Mouse (Mus musculus): ENCODE results near the gene Sipa1l3. TPM values are rescaled to one million over a fixed set of nuclear protein-coding genes. Genes with fewer than 3 reads are reported as not detected.

The Sipa1l3 gene
- polyA plus RNA-seq, 1 experiment from 2014 or later = 15.6 TPM

GRCm38 (mm10) chr7:29491471-29491755, 27.0 kb downstream of the Sipa1l3 start:
- no peaks in the 10 kb centered on the region for H3K27me3 ChIP-seq (replicated peaks; ENCODE audit: control insufficient read depth, insufficient read depth, low read length)
- H3K4me2 ChIP-seq (ENCODE audit: low read depth, low read length) = no peak overlapping the region
- H3K4me3 ChIP-seq (ENCODE audit: low read depth, low read length) = no peak overlapping the region
- DNase-seq (ENCODE audit: low spot score) (no peak), ATAC-seq (ENCODE audit: low read depth) (no peak)
- no peak overlapping the region for H3K27ac ChIP-seq (replicated peaks; ENCODE audit: low read depth, low read length)
- H3K36me3 ChIP-seq (ENCODE audit: control insufficient read depth, insufficient read depth, low read length) = no peaks in the 10 kb centered on the region
- H3K9ac ChIP-seq (ENCODE audit: low read depth, low read length) = no peak overlapping the region
- H3K9me3 ChIP-seq (ENCODE audit: control insufficient read depth, low read length) = no peaks in the 10 kb centered on the region
- WGBS = 54% methylated on average over 3 of the region's 3 CpGs
- peaks cover 10% of the 10 kb centered on the region for H3K4me1 ChIP-seq (ENCODE audit: control insufficient read depth, insufficient read depth, low read length)

- H3K9me3 ChIP-seq (ENCODE audit: control insufficient read depth, low read length) = no peaks in the 10 kb centered on the region
These were observed 27.6 kb downstream of the Sipa1l3 start for GRCm38 (mm10) chr7:29490704-29491470.

GRCm38 (mm10) chr7:29489851-29490250, 28.6 kb downstream of the Sipa1l3 start:
- H3K36me3 ChIP-seq (ENCODE audit: control insufficient read depth, insufficient read depth, low read length) = no peaks in the 10 kb centered on the region
- peak overlapping the region; percentile 28; the same call in 1 of the 2 replicates for H3K27ac ChIP-seq (replicated peaks; ENCODE audit: low read depth, low read length)
- ATAC-seq (ENCODE audit: low read depth) (peak; percentile 74), DNase-seq (ENCODE audit: low spot score) (peak; percentile 82)
- no peak overlapping the region for H3K9ac ChIP-seq (ENCODE audit: low read depth, low read length)
- no peak overlapping the region for H3K4me2 ChIP-seq (ENCODE audit: low read depth, low read length)
- no peaks in the 10 kb centered on the region for H3K27me3 ChIP-seq (replicated peaks; ENCODE audit: control insufficient read depth, insufficient read depth, low read length)
- WGBS = 29% methylated on average over 7 of the region's 7 CpGs
- H3K4me3 ChIP-seq (ENCODE audit: low read depth, low read length) = no peak overlapping the region
- H3K4me1 ChIP-seq (ENCODE audit: control insufficient read depth, insufficient read depth, low read length) = peaks cover 10% of the 10 kb centered on the region
- H3K9me3 ChIP-seq (ENCODE audit: control insufficient read depth, low read length) = no peaks in the 10 kb centered on the region

More at GRCm38 (mm10) chr7:29490704-29491470, 27.6 kb downstream of the Sipa1l3 start:
- no peak for ATAC-seq (ENCODE audit: low read depth)
- H3K4me2 ChIP-seq (ENCODE audit: low read depth, low read length) = no peak overlapping the region
- no peak overlapping the region for H3K4me3 ChIP-seq (ENCODE audit: low read depth, low read length)
- H3K27me3 ChIP-seq (replicated peaks; ENCODE audit: control insufficient read depth, insufficient read depth, low read length) = no peaks in the 10 kb centered on the region
- H3K27ac ChIP-seq (replicated peaks; ENCODE audit: low read depth, low read length) = no peak overlapping the region; the same call in 1 of the 2 replicates
- no peaks in the 10 kb centered on the region for H3K36me3 ChIP-seq (ENCODE audit: control insufficient read depth, insufficient read depth, low read length)
- no peak for DNase-seq (ENCODE audit: low spot score)
- 87% methylated on average over 8 of the region's 8 CpGs for WGBS
- H3K4me1 ChIP-seq (ENCODE audit: control insufficient read depth, insufficient read depth, low read length) = peaks cover 10% of the 10 kb centered on the region
- no peak overlapping the region for H3K9ac ChIP-seq (ENCODE audit: low read depth, low read length)

GRCm38 (mm10) chr7:29489364-29489763, 29.1 kb downstream of the Sipa1l3 start:
- WGBS = 18% methylated on average over 3 of the region's 3 CpGs
- Histone ChIP-seq H3K36me3 (ENCODE audit: control insufficient read depth, insufficient read depth, low read length) (no peaks in the 10 kb centered on the region), H3K9ac (ENCODE audit: low read depth, low read length) (no peak overlapping the region), H3K4me2 (ENCODE audit: low read depth, low read length) (no peak overlapping the region), H3K27ac (replicated peaks; ENCODE audit: low read depth, low read length) (no peak overlapping the region), H3K9me3 (ENCODE audit: control insufficient read depth, low read length) (no peaks in the 10 kb centered on the region), H3K4me3 (ENCODE audit: low read depth, low read length) (no peak overlapping the region), H3K4me1 (ENCODE audit: control insufficient read depth, insufficient read depth, low read length) (peaks cover 12% of the 10 kb centered on the region), H3K27me3 (replicated peaks; ENCODE audit: control insufficient read depth, insufficient read depth, low read length) (no peaks in the 10 kb centered on the region)
- ATAC-seq (ENCODE audit: low read depth) = 0 out of 2 replicates have a peak, but pooled peaks have one; percentile 30
- DNase-seq (ENCODE audit: low spot score) = no peak

- Histone ChIP-seq H3K9me3 (ENCODE audit: control insufficient read depth, low read length) (no peaks in the 10 kb centered on the region), H3K36me3 (ENCODE audit: control insufficient read depth, insufficient read depth, low read length) (no peaks in the 10 kb centered on the region), H3K27ac (replicated peaks; ENCODE audit: low read depth, low read length) (no peak overlapping the region), H3K27me3 (replicated peaks; ENCODE audit: control insufficient read depth, insufficient read depth, low read length) (no peaks in the 10 kb centered on the region), H3K4me3 (ENCODE audit: low read depth, low read length) (no peak overlapping the region), H3K4me2 (ENCODE audit: low read depth, low read length) (no peak overlapping the region), H3K9ac (ENCODE audit: low read depth, low read length) (no peak overlapping the region), H3K4me1 (ENCODE audit: control insufficient read depth, insufficient read depth, low read length) (peaks cover 32% of the 10 kb centered on the region)
- 83% methylated on average over 3 of the region's 3 CpGs for WGBS
- DNase-seq (ENCODE audit: low spot score) = no peak
- ATAC-seq (ENCODE audit: low read depth) = no peak
These were observed 31.7 kb downstream of the Sipa1l3 start for GRCm38 (mm10) chr7:29486753-29487152.

GRCm38 (mm10) chr7:29485721-29486120, 32.7 kb downstream of the Sipa1l3 start:
- Histone ChIP-seq H3K27me3 (replicated peaks; ENCODE audit: control insufficient read depth, insufficient read depth, low read length) (no peaks in the 10 kb centered on the region), H3K9me3 (ENCODE audit: control insufficient read depth, low read length) (no peaks in the 10 kb centered on the region), H3K9ac (ENCODE audit: low read depth, low read length) (no peak overlapping the region), H3K27ac (replicated peaks; ENCODE audit: low read depth, low read length) (0 out of 2 replicates have a peak overlapping the region, but pooled peaks have one; percentile 8), H3K4me3 (ENCODE audit: low read depth, low read length) (no peak overlapping the region), H3K4me2 (ENCODE audit: low read depth, low read length) (no peak overlapping the region), H3K4me1 (ENCODE audit: control insufficient read depth, insufficient read depth, low read length) (peaks cover 42% of the 10 kb centered on the region), H3K36me3 (ENCODE audit: control insufficient read depth, insufficient read depth, low read length) (no peaks in the 10 kb centered on the region)
- peak; percentile 45 for DNase-seq (ENCODE audit: low spot score)
- 44% methylated on average over 2 of the region's 2 CpGs for WGBS
- no peak for ATAC-seq (ENCODE audit: low read depth)

- DNase-seq (ENCODE audit: low spot score) (no peak), ATAC-seq (ENCODE audit: low read depth) (no peak)
- Histone ChIP-seq H3K36me3 (ENCODE audit: control insufficient read depth, insufficient read depth, low read length) (no peaks in the 10 kb centered on the region), H3K4me3 (ENCODE audit: low read depth, low read length) (no peak overlapping the region), H3K4me1 (ENCODE audit: control insufficient read depth, insufficient read depth, low read length) (peaks cover 37% of the 10 kb centered on the region), H3K9ac (ENCODE audit: low read depth, low read length) (no peak overlapping the region), H3K27me3 (replicated peaks; ENCODE audit: control insufficient read depth, insufficient read depth, low read length) (no peaks in the 10 kb centered on the region), H3K4me2 (ENCODE audit: low read depth, low read length) (no peak overlapping the region), H3K9me3 (ENCODE audit: control insufficient read depth, low read length) (no peaks in the 10 kb centered on the region), H3K27ac (replicated peaks; ENCODE audit: low read depth, low read length) (peak overlapping the region; percentile 67)
- WGBS = 88% methylated on average over 2 of the region's 4 CpGs
These were observed 34.9 kb downstream of the Sipa1l3 start for GRCm38 (mm10) chr7:29483556-29483955.

- DNase-seq (ENCODE audit: low spot score) = peak; percentile 93
- peak; percentile 87 for ATAC-seq (ENCODE audit: low read depth)
- peak overlapping the region; percentile 25; the same call in 1 of the 2 replicates for H3K9ac ChIP-seq (ENCODE audit: low read depth, low read length)
- peaks cover 42% of the 10 kb centered on the region for H3K4me1 ChIP-seq (ENCODE audit: control insufficient read depth, insufficient read depth, low read length)
- no peaks in the 10 kb centered on the region for H3K36me3 ChIP-seq (ENCODE audit: control insufficient read depth, insufficient read depth, low read length)
- no peak overlapping the region for H3K4me3 ChIP-seq (ENCODE audit: low read depth, low read length)
- H3K4me2 ChIP-seq (ENCODE audit: low read depth, low read length) = peak overlapping the region; percentile 21
- 39% methylated on average over 15 of the region's 15 CpGs for WGBS
- H3K27ac ChIP-seq (replicated peaks; ENCODE audit: low read depth, low read length) = peak overlapping the region; percentile 74
- no peaks in the 10 kb centered on the region for H3K27me3 ChIP-seq (replicated peaks; ENCODE audit: control insufficient read depth, insufficient read depth, low read length)
- no peaks in the 10 kb centered on the region for H3K9me3 ChIP-seq (ENCODE audit: control insufficient read depth, low read length)
These were observed 36.9 kb downstream of the Sipa1l3 start for GRCm38 (mm10) chr7:29481345-29482155.

Data from embryonic facial prominence, embryonic 14.5 days (tissue).